Mouse (Mus musculus): ENCODE measurements around the gene Plbd1. TPM values are rescaled to one million over a fixed set of nuclear protein-coding genes. Genes with fewer than 3 reads are reported as not detected.
A peak's percentile ranks its signal among the peaks of the same experiment; 100 is the strongest.

Plbd1 gene
- polyA plus RNA-seq (2015; fragmentation: Nextera tagmentation; extraction: Ambion mirVana) = 21.6 and 22.7 TPM in 2 replicates

- no peak for DNase-seq (ENCODE audit: low spot score)
Measured at GRCm38 (mm10) chr6:136661706-136662016, at the start of gene Plbd1. Gene Plbd1 (minus strand): TSS chr6:136661928.

GRCm38 (mm10) chr6:136710408-136710807 lies 48.7 kb upstream of the Plbd1 start:
- DNase-seq (ENCODE audit: low spot score) = no peak

- DNase-seq (ENCODE audit: low spot score) = no peak
Measured at GRCm38 (mm10) chr6:136708597-136708996, 46.9 kb upstream of the Plbd1 start.

GRCm38 (mm10) chr6:136701878-136702277 lies 40.1 kb upstream of the Plbd1 start:
- DNase-seq (ENCODE audit: low spot score) = no peak

- no peak for DNase-seq (ENCODE audit: low spot score)
Measured at GRCm38 (mm10) chr6:136701185-136701584, 39.5 kb upstream of the Plbd1 start.

GRCm38 (mm10) chr6:136691314-136691713 lies 29.6 kb upstream of the Plbd1 start:
- no peak for DNase-seq (ENCODE audit: low spot score)

GRCm38 (mm10) chr6:136690527-136690926 lies 28.8 kb upstream of the Plbd1 start:
- DNase-seq (ENCODE audit: low spot score) = no peak

GRCm38 (mm10) chr6:136689790-136690413 lies 28.2 kb upstream of the Plbd1 start:
- peak; percentile 9 for DNase-seq (ENCODE audit: low spot score)

GRCm38 (mm10) chr6:136685433-136685832 lies 23.7 kb upstream of the Plbd1 start:
- no peak for DNase-seq (ENCODE audit: low spot score)

GRCm38 (mm10) chr6:136683410-136684334 lies 21.9 kb upstream of the Plbd1 start:
- peak; percentile 23 for DNase-seq (ENCODE audit: low spot score)

- DNase-seq (ENCODE audit: low spot score) = no peak
Measured at GRCm38 (mm10) chr6:136679381-136679780, 17.7 kb upstream of the Plbd1 start.

- no peak for DNase-seq (ENCODE audit: low spot score)
Measured at GRCm38 (mm10) chr6:136674935-136675334, 13.2 kb upstream of the Plbd1 start.

GRCm38 (mm10) chr6:136672467-136672866 lies 10.7 kb upstream of the Plbd1 start:
- DNase-seq (ENCODE audit: low spot score) = no peak

- DNase-seq (ENCODE audit: low spot score) = no peak
Measured at GRCm38 (mm10) chr6:136669274-136669673, 7.5 kb upstream of the Plbd1 start.

- no peak for DNase-seq (ENCODE audit: low spot score)
Measured at GRCm38 (mm10) chr6:136668266-136668986, 6.7 kb upstream of the Plbd1 start.

- DNase-seq (ENCODE audit: low spot score) = no peak
Measured at GRCm38 (mm10) chr6:136662063-136662462, 335 bp upstream of the Plbd1 start.

GRCm38 (mm10) chr6:136660831-136661705 lies 660 bp downstream of the Plbd1 start:
- DNase-seq (ENCODE audit: low spot score) = peak; percentile 3

- no peak for DNase-seq (ENCODE audit: low spot score)
Measured at GRCm38 (mm10) chr6:136659226-136659625, 2.5 kb downstream of the Plbd1 start.

GRCm38 (mm10) chr6:136658303-136658702 lies 3.4 kb downstream of the Plbd1 start:
- DNase-seq (ENCODE audit: low spot score) = no peak

GRCm38 (mm10) chr6:136655786-136656185 lies 5.9 kb downstream of the Plbd1 start:
- no peak for DNase-seq (ENCODE audit: low spot score)

- DNase-seq (ENCODE audit: low spot score) = no peak
Measured at GRCm38 (mm10) chr6:136654470-136654869, 7.3 kb downstream of the Plbd1 start.

Measured in thymus, postnatal 0 days (tissue).